In the genomic region with DNA sequence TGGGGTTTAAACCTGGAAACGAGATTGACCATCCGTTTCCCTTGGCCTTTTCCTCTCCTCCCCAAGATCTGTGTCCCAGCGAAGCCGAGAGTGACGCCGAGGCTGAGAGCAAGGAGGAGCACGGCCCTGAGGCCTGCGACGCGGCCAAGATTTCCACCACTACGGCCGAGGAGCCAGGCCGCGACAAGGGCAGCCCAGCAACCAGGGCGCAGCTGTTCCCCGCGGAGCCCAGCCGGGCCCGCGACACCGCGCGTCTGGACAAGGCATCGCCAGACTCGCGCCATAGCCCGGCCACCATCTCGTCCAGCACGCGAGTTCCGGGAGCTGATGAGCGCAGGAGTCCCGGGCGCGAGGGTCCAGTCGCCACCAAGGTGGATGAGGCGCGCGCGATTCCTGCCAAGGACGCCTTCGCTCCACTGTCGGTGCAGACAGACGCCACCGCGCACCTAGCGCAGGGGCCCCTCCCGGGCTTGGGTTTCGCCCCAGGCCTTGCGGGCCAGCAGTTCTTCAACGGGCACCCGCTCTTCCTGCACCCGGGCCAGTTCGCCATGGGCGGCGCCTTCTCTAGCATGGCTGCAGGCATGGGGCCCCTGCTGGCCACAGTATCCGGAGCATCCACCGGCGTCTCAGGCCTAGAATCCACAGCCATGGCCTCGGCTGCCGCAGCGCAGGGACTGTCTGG, we compare ENCODE assay signal across 8 mouse cellular contexts. TPM values are rescaled to one million over a fixed set of nuclear protein-coding genes. Genes with fewer than 3 reads are reported as not detected.
DNase-seq lines count a peak whose midpoint lies in the region; ATAC-seq and TF ChIP-seq lines count a peak whose summit lies in the region.

No protein-coding gene starts in this region.

- H3K27me3 ChIP-seq in forebrain, embryonic 11.5 days (ENCODE audit: control insufficient read depth, insufficient read depth, low read length), result peaks cover 93% of the 10 kb centered on the region
- peaks cover 92% of the 10 kb centered on the region for H3K27me3 ChIP-seq in forebrain, postnatal 0 days (ENCODE audit: insufficient read depth, low read length)
- H3K27me3 ChIP-seq in midbrain, embryonic 11.5 days (ENCODE audit: control insufficient read depth, insufficient read depth, low read length), result peaks cover 92% of the 10 kb centered on the region
- peaks cover 80% of the 10 kb centered on the region for H3K27me3 ChIP-seq in midbrain, embryonic 16.5 days (ENCODE audit: control insufficient read depth, insufficient read depth, low read depth, low read length)
- H3K27me3 ChIP-seq in intestine, postnatal 0 days (replicated peaks; ENCODE audit: control insufficient read depth, insufficient read depth, low read length), result no peaks in the 10 kb centered on the region

- WGBS in forebrain, embryonic 11.5 days, result 2% methylated on average over 61 of the region's 62 CpGs
- WGBS in forebrain, postnatal 0 days, result 4% methylated on average over 62 of the region's 62 CpGs
- 2% methylated on average over 60 of the region's 62 CpGs for WGBS in midbrain, embryonic 11.5 days
- 3% methylated on average over 61 of the region's 62 CpGs for WGBS in midbrain, embryonic 16.5 days
- 51% methylated on average over 62 of the region's 62 CpGs for WGBS in intestine, postnatal 0 days

- no peak for DNase-seq in forebrain, embryonic 11.5 days (ENCODE audit: low spot score)
- DNase-seq in forebrain, postnatal 0 days, result no peak
- peak; percentile 94 for DNase-seq in midbrain, embryonic 11.5 days (ENCODE audit: low spot score, missing footprints)
- peak; percentile 70 for DNase-seq in retina, postnatal 1 day
- no peak for DNase-seq in MN1 (ENCODE audit: low spot score)
- DNase-seq in c-Kit-positive CD71-positive TER-119-positive erythroid progenitor cells, embryonic 14.5 days (ENCODE audit: low spot score), result no peak

- H3K9ac ChIP-seq in forebrain, embryonic 11.5 days (ENCODE audit: low read length), result no peak overlapping the region
- H3K9ac ChIP-seq in forebrain, postnatal 0 days, result no peak overlapping the region
- H3K9ac ChIP-seq in midbrain, embryonic 11.5 days (ENCODE audit: low read length), result no peak overlapping the region
- H3K9ac ChIP-seq in midbrain, embryonic 16.5 days (ENCODE audit: low read depth, low read length), result no peak overlapping the region
- H3K9ac ChIP-seq in intestine, postnatal 0 days (ENCODE audit: low read depth, low read length), result peak overlapping the region; percentile 38

- no peaks in the 10 kb centered on the region for H3K36me3 ChIP-seq in forebrain, embryonic 11.5 days (ENCODE audit: control insufficient read depth, insufficient read depth, low read length)
- H3K36me3 ChIP-seq in forebrain, postnatal 0 days (ENCODE audit: insufficient read depth), result no peaks in the 10 kb centered on the region
- no peaks in the 10 kb centered on the region for H3K36me3 ChIP-seq in midbrain, embryonic 11.5 days (ENCODE audit: control insufficient read depth, insufficient read depth, low read length)
- H3K36me3 ChIP-seq in midbrain, embryonic 16.5 days (ENCODE audit: control insufficient read depth, insufficient read depth, low read length), result no peaks in the 10 kb centered on the region
- H3K36me3 ChIP-seq in intestine, postnatal 0 days (ENCODE audit: control insufficient read depth, insufficient read depth), result peaks cover 45% of the 10 kb centered on the region

- 0 out of 2 replicates have a peak, but pooled peaks cover 2% of the 10 kb centered on the region for H3K4me1 ChIP-seq in forebrain, embryonic 11.5 days (replicated peaks; ENCODE audit: control insufficient read depth, insufficient read depth, low read length)
- no peaks in the 10 kb centered on the region for H3K4me1 ChIP-seq in forebrain, postnatal 0 days (ENCODE audit: insufficient read depth)
- H3K4me1 ChIP-seq in midbrain, embryonic 11.5 days (ENCODE audit: control insufficient read depth, insufficient read depth, low read length), result no peaks in the 10 kb centered on the region
- no peaks in the 10 kb centered on the region for H3K4me1 ChIP-seq in midbrain, embryonic 16.5 days (ENCODE audit: control insufficient read depth, insufficient read depth, low read length)
- H3K4me1 ChIP-seq in intestine, postnatal 0 days (replicated peaks; ENCODE audit: control insufficient read depth, insufficient read depth, low read length), result 0 out of 2 replicates have a peak, but pooled peaks cover 3% of the 10 kb centered on the region

- TF ChIP-seq CTCF in forebrain, postnatal 0 days (IDR thresholded peaks at IDR 0.05; ENCODE audit: low read depth), result no peak
- TF ChIP-seq CTCF in intestine, postnatal 0 days (IDR thresholded peaks at IDR 0.05; ENCODE audit: low read depth), result no peak

- H3K4me3 ChIP-seq in forebrain, embryonic 11.5 days (ENCODE audit: low read depth, low read length), result no peak overlapping the region
- H3K4me3 ChIP-seq in forebrain, postnatal 0 days (ENCODE audit: low read depth, low read length), result no peak overlapping the region
- H3K4me3 ChIP-seq in midbrain, embryonic 11.5 days (ENCODE audit: low read depth, low read length), result peak overlapping the region; percentile 6; the same call in 1 of the 2 replicates
- H3K4me3 ChIP-seq in midbrain, embryonic 16.5 days (ENCODE audit: low read depth, low read length), result no peak overlapping the region
- H3K4me3 ChIP-seq in intestine, postnatal 0 days (ENCODE audit: low read depth, low read length), result peak overlapping the region; percentile 22

- H3K9me3 ChIP-seq in forebrain, embryonic 11.5 days (ENCODE audit: control insufficient read depth, low read length), result no peaks in the 10 kb centered on the region
- no peaks in the 10 kb centered on the region for H3K9me3 ChIP-seq in forebrain, postnatal 0 days (ENCODE audit: low read length)
- H3K9me3 ChIP-seq in midbrain, embryonic 11.5 days (ENCODE audit: control insufficient read depth, low read length), result no peaks in the 10 kb centered on the region
- H3K9me3 ChIP-seq in midbrain, embryonic 16.5 days (replicated peaks; ENCODE audit: control insufficient read depth, low read length, poor library complexity, severe bottlenecking), result no peaks in the 10 kb centered on the region
- no peaks in the 10 kb centered on the region for H3K9me3 ChIP-seq in intestine, postnatal 0 days (ENCODE audit: control insufficient read depth)

- 0 out of 2 replicates have a peak overlapping the region, but pooled peaks have one; percentile 12 for H3K4me2 ChIP-seq in forebrain, embryonic 11.5 days (ENCODE audit: low read depth, low read length, severe bottlenecking)
- no peak overlapping the region for H3K4me2 ChIP-seq in forebrain, postnatal 0 days (ENCODE audit: low read depth)
- H3K4me2 ChIP-seq in midbrain, embryonic 11.5 days, result no peak overlapping the region
- H3K4me2 ChIP-seq in midbrain, embryonic 16.5 days (ENCODE audit: low read length), result no peak overlapping the region
- peak overlapping the region; percentile 55 for H3K4me2 ChIP-seq in intestine, postnatal 0 days (replicated peaks; ENCODE audit: low read depth)

- H3K27ac ChIP-seq in forebrain, embryonic 11.5 days (ENCODE audit: low read depth, low read length), result no peak overlapping the region
- no peak overlapping the region for H3K27ac ChIP-seq in forebrain, postnatal 0 days (ENCODE audit: low read depth, low read length)
- no peak overlapping the region for H3K27ac ChIP-seq in midbrain, embryonic 11.5 days (ENCODE audit: low read depth, low read length)
- H3K27ac ChIP-seq in midbrain, embryonic 16.5 days (ENCODE audit: low read length), result no peak overlapping the region
- H3K27ac ChIP-seq in intestine, postnatal 0 days (ENCODE audit: low read depth, low read length), result no peak overlapping the region

- ATAC-seq in forebrain, embryonic 11.5 days (replicated peaks; ENCODE audit: low FRiP score), result no peak
- ATAC-seq in forebrain, postnatal 0 days, result no peak
- ATAC-seq in midbrain, embryonic 11.5 days (ENCODE audit: low FRiP score), result no peak
- ATAC-seq in midbrain, embryonic 16.5 days, result no peak
- ATAC-seq in intestine, postnatal 0 days, result 0 out of 2 replicates have a peak, but pooled peaks have one; percentile 14

RNA-seq across cellular contexts. Expression of a gene that starts 10.0 kb away (rescaled TPM):
- polyA plus RNA-seq in forebrain, embryonic 11.5 days (2014; fragmentation: Nextera tagmentation; extraction: Ambion mirVana), result 0.88 and 2.0 TPM in 2 replicates
- total RNA-seq in forebrain, postnatal 0 days (2014; rRNA removed), result 1.5 and 2.9 TPM in 2 replicates
- 1.2 and 1.7 TPM in 2 replicates for polyA plus RNA-seq in forebrain, postnatal 0 days (2015; fragmentation: Nextera tagmentation; extraction: Ambion mirVana)
- polyA plus RNA-seq in midbrain, embryonic 11.5 days (2014; fragmentation: Nextera tagmentation; extraction: Ambion mirVana), result 1.3 and 1.4 TPM in 2 replicates
- 2.4 and 3.4 TPM in 2 replicates for polyA plus RNA-seq in midbrain, embryonic 16.5 days (2015; fragmentation: Nextera tagmentation; extraction: Ambion mirVana)
- 30.6 and 42.6 TPM in 2 replicates for polyA plus RNA-seq in intestine, postnatal 0 days (2015; fragmentation: Nextera tagmentation; extraction: Ambion mirVana)

Comparison
In these comparisons a context has a peak if more than half of its experiments do, and no peak if none do; other contexts are left out.
1. H3K4me2 ChIP-seq: peak in forebrain, embryonic 11.5 days (single experiment) and intestine, postnatal 0 days (single experiment); none in forebrain, postnatal 0 days (single experiment), midbrain, embryonic 11.5 days (single experiment) and midbrain, embryonic 16.5 days (single experiment).
2. H3K4me3 ChIP-seq: peak in midbrain, embryonic 11.5 days (single experiment) and intestine, postnatal 0 days (single experiment); none in forebrain, embryonic 11.5 days (single experiment), forebrain, postnatal 0 days (single experiment) and midbrain, embryonic 16.5 days (single experiment).
3. DNase-seq: peak in midbrain, embryonic 11.5 days (single experiment) and retina, postnatal 1 day (single experiment); none in forebrain, embryonic 11.5 days (single experiment), forebrain, postnatal 0 days (single experiment), MN1 (single experiment) and c-Kit-positive CD71-positive TER-119-positive erythroid progenitor cells, embryonic 14.5 days (single experiment).